Mouse (Mus musculus): Measurements from ENCODE around the gene Cd8b1. TPM values are rescaled to one million over a fixed set of nuclear protein-coding genes. Genes with fewer than 3 reads are reported as not detected.

Cd8b1 gene
- total and polyA plus RNA-seq, 2 experiments from 2014 or later: not detected

DNA sequence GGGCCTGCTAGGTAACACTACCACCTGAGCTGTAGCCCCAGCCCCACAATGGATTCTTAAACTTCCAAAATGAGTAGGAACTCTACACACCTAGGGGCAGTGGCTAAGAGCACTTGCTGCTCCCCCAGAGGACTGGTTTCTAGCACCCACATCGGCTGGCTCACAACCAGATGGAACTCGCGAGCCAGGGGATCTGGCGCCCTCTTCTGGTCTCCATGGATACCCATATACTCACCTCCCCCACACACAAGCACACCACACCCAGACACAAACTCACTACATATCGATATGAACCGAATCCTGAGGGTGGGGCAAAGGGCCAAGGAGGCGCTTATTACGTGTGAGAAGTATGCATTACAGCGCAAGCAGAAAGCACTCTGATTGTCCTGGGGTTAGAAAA is 25.4 kb downstream of the Cd8b1 start:
- no peak for ATAC-seq
- H3K27me3 ChIP-seq (ENCODE audit: insufficient read depth, low read length): no peaks in the 10 kb centered on the region
- no peak overlapping the region for H3K4me2 ChIP-seq (ENCODE audit: low read depth, low read length)
- H3K9me3 ChIP-seq (ENCODE audit: low read length): no peaks in the 10 kb centered on the region
- no peak for TF ChIP-seq CTCF (IDR thresholded peaks at IDR 0.05; ENCODE audit: low read depth)
- no peaks in the 10 kb centered on the region for H3K36me3 ChIP-seq (ENCODE audit: insufficient read depth, low read length)
- no peak for DNase-seq (ENCODE audit: low spot score)
- no peaks in the 10 kb centered on the region for H3K4me1 ChIP-seq (ENCODE audit: insufficient read depth, low read length)
- H3K27ac ChIP-seq: no peak overlapping the region
- H3K4me3 ChIP-seq (ENCODE audit: low read length): no peak overlapping the region
- WGBS: 96% methylated on average over 9 of the region's 9 CpGs
- H3K9ac ChIP-seq (replicated peaks; ENCODE audit: low read length): no peak overlapping the region

DNA sequence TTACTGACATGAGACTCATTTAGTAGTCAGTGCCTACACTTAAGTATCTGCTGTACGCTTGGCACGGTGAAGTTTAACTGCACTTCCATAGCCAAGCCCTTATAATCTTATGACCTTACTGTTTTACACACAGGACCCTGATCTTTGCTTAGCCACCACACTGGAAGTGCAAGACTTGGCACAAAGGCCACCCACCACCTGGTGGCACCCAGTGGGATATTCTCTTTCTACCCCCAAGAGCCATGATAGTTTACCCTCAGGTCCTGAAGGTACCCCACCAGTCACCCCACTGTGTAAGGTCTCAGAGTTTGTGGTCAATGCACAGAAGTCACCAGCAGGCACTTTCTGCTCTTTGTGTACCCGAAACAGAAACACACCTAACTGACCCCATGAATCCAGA is 28.6 kb downstream of the Cd8b1 start:
- H3K36me3 ChIP-seq (ENCODE audit: insufficient read depth, low read length): no peaks in the 10 kb centered on the region
- H3K4me2 ChIP-seq (ENCODE audit: low read depth, low read length): no peak overlapping the region
- no peak overlapping the region for H3K27ac ChIP-seq
- no peak overlapping the region for H3K9ac ChIP-seq (replicated peaks; ENCODE audit: low read length)
- TF ChIP-seq CTCF (IDR thresholded peaks at IDR 0.05; ENCODE audit: low read depth): no peak
- no peak overlapping the region for H3K4me3 ChIP-seq (ENCODE audit: low read length)
- no peaks in the 10 kb centered on the region for H3K4me1 ChIP-seq (ENCODE audit: insufficient read depth, low read length)
- 92% methylated on average over 3 of the region's 3 CpGs for WGBS
- H3K27me3 ChIP-seq (ENCODE audit: insufficient read depth, low read length): no peaks in the 10 kb centered on the region
- ATAC-seq (no peak), DNase-seq (ENCODE audit: low spot score) (no peak)
- no peaks in the 10 kb centered on the region for H3K9me3 ChIP-seq (ENCODE audit: low read length)

DNA sequence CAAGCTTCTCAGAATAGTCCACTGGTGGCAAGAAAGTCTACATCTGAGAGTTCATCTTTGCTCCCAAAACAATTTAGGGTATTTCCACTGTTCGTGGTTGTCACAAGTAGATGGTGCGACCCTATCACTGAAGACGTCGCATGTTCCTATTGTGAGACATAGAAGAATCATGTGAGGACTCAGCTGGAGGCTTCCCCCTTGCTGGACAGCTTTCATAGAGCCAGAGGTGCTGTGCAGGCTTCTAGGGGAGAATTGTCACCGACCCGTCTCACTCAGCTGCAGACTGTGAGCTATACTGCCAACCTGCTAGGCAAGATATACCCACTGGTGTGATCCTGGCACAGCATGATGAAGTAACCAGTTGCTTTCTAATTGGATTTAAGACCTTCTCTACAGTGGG is 29.6 kb downstream of the Cd8b1 start:
- Histone ChIP-seq H3K4me3 (ENCODE audit: low read length) (no peak overlapping the region), H3K4me1 (ENCODE audit: insufficient read depth, low read length) (no peaks in the 10 kb centered on the region), H3K9ac (replicated peaks; ENCODE audit: low read length) (no peak overlapping the region), H3K9me3 (ENCODE audit: low read length) (no peaks in the 10 kb centered on the region), H3K36me3 (ENCODE audit: insufficient read depth, low read length) (no peaks in the 10 kb centered on the region), H3K27me3 (ENCODE audit: insufficient read depth, low read length) (no peaks in the 10 kb centered on the region), H3K27ac (no peak overlapping the region), H3K4me2 (ENCODE audit: low read depth, low read length) (no peak overlapping the region)
- TF ChIP-seq CTCF (IDR thresholded peaks at IDR 0.05; ENCODE audit: low read depth): no peak
- DNase-seq (ENCODE audit: low spot score) (no peak), ATAC-seq (no peak)
- 91% methylated on average over 6 of the region's 6 CpGs for WGBS

DNA sequence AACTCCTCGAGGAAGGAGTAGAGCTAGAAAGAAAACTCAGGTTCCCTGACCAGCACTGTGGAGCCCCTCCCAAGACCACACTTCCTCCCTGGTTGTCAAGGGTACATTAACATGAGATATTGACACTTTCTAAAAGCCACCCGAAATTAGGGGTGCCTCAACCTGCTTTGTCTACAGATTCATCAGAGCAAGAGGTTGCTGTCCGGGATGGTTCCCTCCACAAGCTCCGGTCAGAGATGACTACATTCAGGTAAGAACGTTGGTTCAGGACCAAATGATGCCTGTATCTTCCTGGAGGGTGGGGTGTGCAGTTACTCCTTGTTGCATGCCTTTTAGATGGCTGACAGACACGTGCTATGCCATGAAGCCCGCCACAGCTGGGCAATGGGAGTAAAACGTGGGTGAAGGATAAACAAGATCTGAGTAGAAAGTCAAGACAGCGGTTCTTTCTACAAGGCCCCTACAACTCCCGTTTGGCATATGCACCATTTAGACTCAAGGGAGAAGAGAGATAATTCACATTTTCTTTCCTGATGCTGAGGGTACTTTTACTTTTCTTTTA is 30.4 kb downstream of the Cd8b1 start:
- no peak overlapping the region for H3K4me2 ChIP-seq (ENCODE audit: low read depth, low read length)
- no peaks in the 10 kb centered on the region for H3K9me3 ChIP-seq (ENCODE audit: low read length)
- no peaks in the 10 kb centered on the region for H3K36me3 ChIP-seq (ENCODE audit: insufficient read depth, low read length)
- no peaks in the 10 kb centered on the region for H3K27me3 ChIP-seq (ENCODE audit: insufficient read depth, low read length)
- no peak overlapping the region for H3K4me3 ChIP-seq (ENCODE audit: low read length)
- no peak for ATAC-seq
- H3K4me1 ChIP-seq (ENCODE audit: insufficient read depth, low read length): no peaks in the 10 kb centered on the region
- H3K27ac ChIP-seq: no peak overlapping the region
- WGBS: 85% methylated on average over 10 of the region's 10 CpGs
- TF ChIP-seq CTCF (IDR thresholded peaks at IDR 0.05; ENCODE audit: low read depth): no peak
- no peak overlapping the region for H3K9ac ChIP-seq (replicated peaks; ENCODE audit: low read length)
- no peak for DNase-seq (ENCODE audit: low spot score)

DNA sequence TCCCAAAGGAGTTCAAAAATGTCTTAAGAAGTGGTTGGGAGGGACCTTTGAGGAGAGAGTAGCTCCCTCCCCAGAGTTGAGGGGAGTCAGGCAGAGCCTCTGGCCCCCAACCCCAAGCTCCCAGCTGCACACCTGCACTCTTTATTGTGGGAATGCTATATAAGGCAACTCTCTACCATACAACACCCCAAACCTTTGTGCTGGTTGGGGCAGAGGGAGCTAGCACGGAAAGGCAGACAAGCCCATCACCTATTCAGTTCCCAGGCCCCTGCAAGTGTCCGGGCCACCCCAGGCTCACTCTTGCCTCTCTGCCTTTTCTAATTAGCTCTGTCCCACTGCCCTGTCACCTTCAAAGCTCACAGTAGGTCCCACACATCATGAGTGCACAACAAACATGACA is 31.1 kb downstream of the Cd8b1 start:
- no peak for ATAC-seq

DNA sequence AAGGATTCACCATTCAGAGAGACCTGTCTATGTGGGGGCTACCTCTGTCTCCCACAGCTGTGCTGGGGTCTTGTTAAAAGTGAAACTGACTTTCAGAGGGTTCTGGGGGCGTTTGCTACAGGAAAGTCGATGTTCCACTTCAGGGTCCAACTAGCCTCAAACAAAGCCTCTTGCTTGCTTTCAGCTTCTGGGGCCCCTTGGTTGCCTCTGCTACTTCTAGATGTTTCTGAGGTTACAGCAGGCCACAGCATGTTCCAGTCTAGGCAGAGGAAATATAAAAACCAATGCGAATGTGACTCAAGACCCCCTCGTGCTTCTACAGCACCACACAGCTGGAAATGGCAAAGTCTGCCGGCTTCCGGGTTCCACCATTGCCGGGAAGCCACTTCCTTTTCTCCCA is 34.9 kb downstream of the Cd8b1 start:
- H3K27ac ChIP-seq: no peak overlapping the region
- DNase-seq (ENCODE audit: low spot score) (no peak), ATAC-seq (no peak)
- H3K4me2 ChIP-seq (ENCODE audit: low read depth, low read length): no peak overlapping the region
- no peak overlapping the region for H3K9ac ChIP-seq (replicated peaks; ENCODE audit: low read length)
- no peaks in the 10 kb centered on the region for H3K36me3 ChIP-seq (ENCODE audit: insufficient read depth, low read length)
- H3K9me3 ChIP-seq (ENCODE audit: low read length): no peaks in the 10 kb centered on the region
- no peak for TF ChIP-seq CTCF (IDR thresholded peaks at IDR 0.05; ENCODE audit: low read depth)
- H3K27me3 ChIP-seq (ENCODE audit: insufficient read depth, low read length): no peaks in the 10 kb centered on the region
- no peak overlapping the region for H3K4me3 ChIP-seq (ENCODE audit: low read length)
- WGBS: 90% methylated on average over 7 of the region's 7 CpGs
- H3K4me1 ChIP-seq (ENCODE audit: insufficient read depth, low read length): no peaks in the 10 kb centered on the region

More for the DNA sequence above, 31.1 kb downstream of the Cd8b1 start:
- H3K4me3 ChIP-seq (ENCODE audit: low read length): no peak overlapping the region
- no peak overlapping the region for H3K9ac ChIP-seq (replicated peaks; ENCODE audit: low read length)
- H3K4me2 ChIP-seq (ENCODE audit: low read depth, low read length): no peak overlapping the region
- H3K36me3 ChIP-seq (ENCODE audit: insufficient read depth, low read length): no peaks in the 10 kb centered on the region
- H3K27me3 ChIP-seq (ENCODE audit: insufficient read depth, low read length): no peaks in the 10 kb centered on the region
- H3K9me3 ChIP-seq (ENCODE audit: low read length): no peaks in the 10 kb centered on the region
- TF ChIP-seq CTCF (IDR thresholded peaks at IDR 0.05; ENCODE audit: low read depth): no peak
- no peaks in the 10 kb centered on the region for H3K4me1 ChIP-seq (ENCODE audit: insufficient read depth, low read length)
- no peak for DNase-seq (ENCODE audit: low spot score)
- 85% methylated on average over 2 of the region's 2 CpGs for WGBS
- no peak overlapping the region for H3K27ac ChIP-seq

DNA sequence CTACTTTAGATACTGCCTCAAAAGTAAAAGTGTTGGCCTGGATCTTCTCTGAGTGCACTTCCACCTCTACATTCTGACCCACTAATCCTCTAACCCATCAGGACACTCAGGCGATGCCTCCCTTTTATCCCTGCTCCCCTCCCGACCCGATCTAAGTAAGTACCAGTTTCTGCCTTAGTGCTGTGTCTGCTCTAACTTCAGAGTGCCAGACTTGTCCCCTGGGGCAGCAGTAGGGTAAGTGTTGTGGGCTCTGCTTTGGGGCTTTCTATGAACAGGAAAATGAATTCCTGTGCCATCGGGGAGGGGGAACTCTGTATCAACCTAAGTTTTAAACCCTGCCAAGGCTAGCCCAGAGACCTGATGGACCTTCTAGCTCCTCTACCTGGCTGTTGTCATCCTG is 37.6 kb downstream of the Cd8b1 start:
- Histone ChIP-seq H3K36me3 (ENCODE audit: insufficient read depth, low read length) (no peaks in the 10 kb centered on the region), H3K4me2 (ENCODE audit: low read depth, low read length) (no peak overlapping the region), H3K4me1 (ENCODE audit: insufficient read depth, low read length) (no peaks in the 10 kb centered on the region), H3K9me3 (ENCODE audit: low read length) (no peaks in the 10 kb centered on the region), H3K9ac (replicated peaks; ENCODE audit: low read length) (no peak overlapping the region), H3K27me3 (ENCODE audit: insufficient read depth, low read length) (no peaks in the 10 kb centered on the region), H3K4me3 (ENCODE audit: low read length) (no peak overlapping the region), H3K27ac (no peak overlapping the region)
- 83% methylated on average over 4 of the region's 4 CpGs for WGBS
- no peak for ATAC-seq
- no peak for DNase-seq (ENCODE audit: low spot score)
- no peak for TF ChIP-seq CTCF (IDR thresholded peaks at IDR 0.05; ENCODE audit: low read depth)
